Mouse (Mus musculus): ENCODE results near the gene Fam193b. TPM values are rescaled to one million over a fixed set of nuclear protein-coding genes. Genes with fewer than 3 reads are reported as not detected.
A peak's percentile ranks its signal among the peaks of the same experiment; 100 is the strongest.

Gene Fam193b
- polyA plus RNA-seq, 1 experiment from 2014 or later, result 34.3 TPM

DNA sequence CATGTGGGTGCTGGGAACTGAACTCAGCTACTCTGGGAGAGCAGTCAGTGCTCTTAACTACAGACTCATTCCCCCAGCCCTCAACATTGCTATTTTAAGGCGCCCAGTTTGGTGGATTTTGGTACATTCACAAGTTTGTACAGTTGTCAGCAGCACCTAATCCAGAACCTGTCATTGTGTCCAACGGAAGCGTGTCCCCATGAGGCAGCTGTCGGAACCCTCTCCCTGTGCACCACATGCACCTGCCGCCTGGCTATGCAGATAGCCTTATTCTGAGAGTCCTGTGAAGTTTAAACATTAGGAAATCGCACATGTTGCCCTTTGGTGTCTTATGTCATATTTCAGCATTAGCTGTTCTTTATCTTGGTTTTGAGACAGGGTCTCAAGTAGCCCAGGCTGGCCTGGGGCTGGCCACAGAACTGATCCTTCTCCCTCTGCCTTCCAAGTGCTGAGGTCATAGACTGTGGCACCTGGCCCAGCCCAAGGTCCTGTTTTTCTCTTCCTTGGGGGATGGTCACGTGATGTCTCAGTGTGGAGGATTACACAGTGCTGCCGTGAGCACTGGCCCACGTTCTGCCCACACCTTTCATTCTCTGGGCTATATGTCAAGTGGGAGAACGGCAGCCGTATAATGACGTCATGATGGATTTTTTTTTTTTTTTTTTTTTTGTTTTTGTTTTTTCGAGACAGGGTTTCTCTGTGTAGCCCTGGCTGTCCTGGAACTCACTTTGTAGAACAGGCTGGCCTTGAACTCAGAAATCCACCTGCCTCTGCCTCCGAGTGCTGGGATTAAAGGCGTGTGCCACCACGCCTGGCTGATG is 45.0 kb downstream of the Fam193b start:
- H3K4me2 ChIP-seq (ENCODE audit: low read length), result no peak overlapping the region
- H3K9ac ChIP-seq (ENCODE audit: low read length), result no peak overlapping the region
- no peaks in the 10 kb centered on the region for H3K27me3 ChIP-seq (replicated peaks; ENCODE audit: control insufficient read depth, insufficient read depth, low read length)
- H3K9me3 ChIP-seq (replicated peaks; ENCODE audit: control insufficient read depth, low read length), result no peaks in the 10 kb centered on the region
- no peak for DNase-seq (ENCODE audit: low spot score)
- no peak overlapping the region for H3K4me3 ChIP-seq (ENCODE audit: low read depth, low read length)
- peaks cover 22% of the 10 kb centered on the region for H3K36me3 ChIP-seq (ENCODE audit: control insufficient read depth, insufficient read depth, low read length)
- ATAC-seq, result no peak
- 83% methylated on average over 16 of the region's 16 CpGs for WGBS
- no peaks in the 10 kb centered on the region for H3K4me1 ChIP-seq (ENCODE audit: control insufficient read depth, insufficient read depth, low read length)
- H3K27ac ChIP-seq (ENCODE audit: low read depth, low read length), result no peak overlapping the region

DNA sequence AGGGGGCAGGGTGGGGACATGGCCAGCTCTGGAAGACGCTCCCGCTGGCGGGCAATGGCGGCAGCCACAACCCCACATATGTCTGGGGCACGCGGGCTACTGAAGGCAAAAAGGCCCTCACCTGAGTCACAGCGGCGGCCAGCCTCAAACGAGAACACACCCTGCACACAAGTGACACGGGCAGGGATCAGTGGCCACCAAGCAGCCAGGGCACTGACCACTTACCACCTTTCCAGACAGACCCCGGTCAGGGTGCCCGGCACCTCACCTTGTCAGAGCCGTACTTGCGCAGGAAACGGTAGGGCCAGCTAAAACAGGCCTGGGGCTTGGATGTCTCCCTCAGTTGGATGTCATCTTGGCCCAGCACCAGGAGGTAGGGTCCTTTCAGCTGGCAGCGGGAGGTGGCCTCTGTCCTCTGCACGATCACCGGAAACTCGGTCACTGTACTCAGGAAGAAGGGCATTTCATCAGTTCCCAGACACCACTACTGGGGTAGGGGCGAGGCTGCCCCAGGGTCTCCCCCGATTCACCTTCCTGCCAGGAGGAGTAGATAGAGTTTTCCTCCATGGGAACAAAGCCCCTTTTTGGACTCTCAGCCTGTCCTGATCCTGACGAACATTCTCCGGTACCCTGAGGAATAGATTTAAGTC is 46.8 kb downstream of the Fam193b start:
- ATAC-seq, result no peak
- 95% methylated on average over 23 of the region's 23 CpGs for WGBS

DNA sequence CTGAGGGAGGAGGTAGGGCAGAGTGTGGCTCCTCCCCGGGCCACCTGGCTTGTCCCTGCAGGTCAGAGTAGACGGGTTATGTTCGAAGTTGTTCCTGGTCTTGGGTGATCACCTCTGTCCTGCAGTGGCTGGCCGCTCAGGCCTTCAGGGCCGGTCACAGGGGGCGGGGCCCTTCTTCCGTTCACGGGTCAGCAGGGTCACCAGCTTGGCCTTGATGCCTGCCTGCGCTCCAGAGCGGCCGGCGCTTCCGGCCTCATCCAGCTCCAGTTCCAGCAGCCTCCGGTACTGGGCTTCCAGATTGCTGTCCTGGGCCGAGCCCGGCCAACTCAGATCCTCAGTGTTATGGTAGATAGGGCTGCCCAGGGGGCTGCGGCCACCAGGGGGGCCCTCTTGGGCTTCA is 47.6 kb downstream of the Fam193b start:
- Histone ChIP-seq H3K36me3 (ENCODE audit: control insufficient read depth, insufficient read depth, low read length) (0 out of 2 replicates have a peak, but pooled peaks cover 4% of the 10 kb centered on the region), H3K4me3 (ENCODE audit: low read depth, low read length) (no peak overlapping the region), H3K27ac (ENCODE audit: low read depth, low read length) (no peak overlapping the region), H3K4me2 (ENCODE audit: low read length) (no peak overlapping the region), H3K27me3 (replicated peaks; ENCODE audit: control insufficient read depth, insufficient read depth, low read length) (no peaks in the 10 kb centered on the region), H3K9ac (ENCODE audit: low read length) (no peak overlapping the region), H3K4me1 (ENCODE audit: control insufficient read depth, insufficient read depth, low read length) (no peaks in the 10 kb centered on the region), H3K9me3 (replicated peaks; ENCODE audit: control insufficient read depth, low read length) (no peaks in the 10 kb centered on the region)
- no peak for DNase-seq (ENCODE audit: low spot score)
- WGBS, result 82% methylated on average over 17 of the region's 17 CpGs
- ATAC-seq, result no peak

More for the DNA sequence above, 46.8 kb downstream of the Fam193b start:
- H3K27ac ChIP-seq (ENCODE audit: low read depth, low read length), result no peak overlapping the region
- H3K9ac ChIP-seq (ENCODE audit: low read length), result no peak overlapping the region
- no peak overlapping the region for H3K4me3 ChIP-seq (ENCODE audit: low read depth, low read length)
- H3K36me3 ChIP-seq (ENCODE audit: control insufficient read depth, insufficient read depth, low read length), result 0 out of 2 replicates have a peak, but pooled peaks cover 4% of the 10 kb centered on the region
- no peak overlapping the region for H3K4me2 ChIP-seq (ENCODE audit: low read length)
- no peaks in the 10 kb centered on the region for H3K4me1 ChIP-seq (ENCODE audit: control insufficient read depth, insufficient read depth, low read length)
- no peak for DNase-seq (ENCODE audit: low spot score)
- H3K27me3 ChIP-seq (replicated peaks; ENCODE audit: control insufficient read depth, insufficient read depth, low read length), result no peaks in the 10 kb centered on the region
- H3K9me3 ChIP-seq (replicated peaks; ENCODE audit: control insufficient read depth, low read length), result no peaks in the 10 kb centered on the region

DNA sequence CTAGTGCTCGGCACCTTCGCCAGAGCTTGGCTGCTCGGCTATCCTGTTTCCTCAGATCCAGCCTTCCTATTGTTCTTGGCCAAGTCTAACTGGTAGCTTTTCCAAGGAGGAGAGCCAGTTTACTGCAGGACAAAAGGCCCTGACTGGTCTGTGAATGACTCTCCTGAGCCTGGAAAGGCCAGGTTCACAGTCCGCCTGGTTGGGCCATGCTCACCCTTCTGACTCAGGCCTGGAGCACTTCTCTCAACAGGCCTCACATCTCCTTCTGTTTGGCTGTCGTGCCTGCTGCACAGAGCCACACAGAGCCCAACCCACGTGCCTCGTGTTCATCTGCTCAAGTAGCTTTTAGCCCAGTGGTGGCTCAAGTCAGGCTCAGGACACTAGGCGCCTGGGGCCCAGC is 48.2 kb downstream of the Fam193b start:
- Histone ChIP-seq H3K4me3 (ENCODE audit: low read depth, low read length) (no peak overlapping the region), H3K9me3 (replicated peaks; ENCODE audit: control insufficient read depth, low read length) (no peaks in the 10 kb centered on the region), H3K4me1 (ENCODE audit: control insufficient read depth, insufficient read depth, low read length) (no peaks in the 10 kb centered on the region), H3K4me2 (ENCODE audit: low read length) (no peak overlapping the region), H3K27ac (ENCODE audit: low read depth, low read length) (no peak overlapping the region), H3K36me3 (ENCODE audit: control insufficient read depth, insufficient read depth, low read length) (0 out of 2 replicates have a peak, but pooled peaks cover 4% of the 10 kb centered on the region), H3K27me3 (replicated peaks; ENCODE audit: control insufficient read depth, insufficient read depth, low read length) (no peaks in the 10 kb centered on the region), H3K9ac (ENCODE audit: low read length) (no peak overlapping the region)
- ATAC-seq (no peak), DNase-seq (ENCODE audit: low spot score) (no peak)
- 54% methylated on average over 8 of the region's 8 CpGs for WGBS

DNA sequence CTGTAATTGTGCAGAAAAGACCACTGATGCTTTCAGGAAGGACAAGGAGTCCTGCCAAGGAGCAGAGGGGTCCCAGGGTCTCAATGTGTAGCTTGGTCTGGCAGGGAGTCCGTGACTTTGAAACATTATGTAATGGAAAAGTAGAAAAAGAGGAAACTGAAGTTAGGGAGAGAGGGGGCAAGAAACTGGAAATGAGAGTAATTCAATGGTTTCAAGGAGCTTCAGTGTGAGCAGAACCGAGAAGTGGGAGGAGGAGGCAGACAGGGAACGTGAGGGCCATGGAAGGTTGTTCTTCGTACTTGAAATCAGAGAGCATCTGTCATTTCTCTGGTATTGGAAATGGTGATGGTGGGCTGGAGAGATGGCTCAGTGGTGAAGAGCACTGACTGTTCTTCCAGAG is 51.3 kb downstream of the Fam193b start:
- Histone ChIP-seq H3K36me3 (ENCODE audit: control insufficient read depth, insufficient read depth, low read length) (0 out of 2 replicates have a peak, but pooled peaks cover 4% of the 10 kb centered on the region), H3K9me3 (replicated peaks; ENCODE audit: control insufficient read depth, low read length) (no peaks in the 10 kb centered on the region), H3K4me3 (ENCODE audit: low read depth, low read length) (no peak overlapping the region), H3K27ac (ENCODE audit: low read depth, low read length) (no peak overlapping the region), H3K9ac (ENCODE audit: low read length) (no peak overlapping the region), H3K4me1 (ENCODE audit: control insufficient read depth, insufficient read depth, low read length) (no peaks in the 10 kb centered on the region), H3K4me2 (ENCODE audit: low read length) (no peak overlapping the region), H3K27me3 (replicated peaks; ENCODE audit: control insufficient read depth, insufficient read depth, low read length) (no peaks in the 10 kb centered on the region)
- ATAC-seq, result no peak
- WGBS, result 81% methylated on average over 4 of the region's 4 CpGs
- no peak for DNase-seq (ENCODE audit: low spot score)

DNA sequence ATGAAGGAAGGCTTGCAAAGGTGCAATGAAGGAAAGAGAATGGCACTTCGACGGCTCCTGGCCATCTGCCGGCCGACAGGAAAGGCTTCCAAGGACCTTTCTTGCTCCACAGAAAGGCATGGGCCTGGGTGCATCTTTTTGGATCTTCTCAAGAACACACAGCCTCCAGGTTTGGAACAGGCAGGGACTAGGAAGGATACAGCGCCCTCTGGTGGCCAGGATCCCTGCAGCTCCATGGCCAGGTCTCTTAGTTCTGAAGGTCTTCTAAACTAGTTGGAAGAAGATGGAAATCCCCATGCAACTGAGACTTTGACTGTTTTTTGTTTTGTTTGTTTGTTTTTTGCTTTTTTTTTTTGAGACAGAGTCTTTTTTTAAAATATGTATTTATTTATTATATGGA is 54.0 kb downstream of the Fam193b start:
- DNase-seq (ENCODE audit: low spot score) (peak; percentile 91), ATAC-seq (0 out of 2 replicates have a peak, but pooled peaks have one; percentile 35)
- Histone ChIP-seq H3K27me3 (replicated peaks; ENCODE audit: control insufficient read depth, insufficient read depth, low read length) (no peaks in the 10 kb centered on the region), H3K27ac (ENCODE audit: low read depth, low read length) (no peak overlapping the region), H3K4me1 (ENCODE audit: control insufficient read depth, insufficient read depth, low read length) (peaks cover 6% of the 10 kb centered on the region), H3K4me3 (ENCODE audit: low read depth, low read length) (no peak overlapping the region), H3K9me3 (replicated peaks; ENCODE audit: control insufficient read depth, low read length) (no peaks in the 10 kb centered on the region), H3K4me2 (ENCODE audit: low read length) (no peak overlapping the region), H3K36me3 (ENCODE audit: control insufficient read depth, insufficient read depth, low read length) (no peaks in the 10 kb centered on the region), H3K9ac (ENCODE audit: low read length) (no peak overlapping the region)
- WGBS, result 8% methylated on average over 5 of the region's 5 CpGs

DNA sequence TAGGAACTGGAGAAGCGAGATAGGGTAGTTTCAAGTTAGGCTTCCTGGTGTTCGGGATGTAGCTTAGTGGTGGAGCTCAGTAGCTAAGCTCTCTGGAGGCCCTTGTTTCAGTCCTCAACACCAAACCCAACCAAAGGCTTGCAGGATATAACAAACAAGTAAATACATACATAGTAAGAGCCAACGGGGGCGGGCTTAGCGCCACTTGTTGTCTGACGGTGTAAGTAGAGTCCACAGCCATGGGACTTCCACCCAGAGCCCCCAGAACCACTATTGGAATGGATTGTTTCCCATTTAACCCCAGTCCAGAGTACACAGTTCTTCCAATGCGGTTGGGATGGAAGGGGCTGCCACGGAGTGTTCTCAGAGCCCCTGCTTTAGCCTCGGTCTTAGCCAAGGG is 57.1 kb downstream of the Fam193b start:
- ATAC-seq (no peak), DNase-seq (ENCODE audit: low spot score) (no peak)
- peaks cover 8% of the 10 kb centered on the region; the same call in 1 of the 2 replicates for H3K36me3 ChIP-seq (ENCODE audit: control insufficient read depth, insufficient read depth, low read length)
- peaks cover 25% of the 10 kb centered on the region for H3K4me1 ChIP-seq (ENCODE audit: control insufficient read depth, insufficient read depth, low read length)
- H3K4me2 ChIP-seq (ENCODE audit: low read length), result peak overlapping the region; percentile 96
- 30% methylated on average over 9 of the region's 9 CpGs for WGBS
- peak overlapping the region; percentile 75 for H3K4me3 ChIP-seq (ENCODE audit: low read depth, low read length)
- no peaks in the 10 kb centered on the region for H3K9me3 ChIP-seq (replicated peaks; ENCODE audit: control insufficient read depth, low read length)
- H3K27me3 ChIP-seq (replicated peaks; ENCODE audit: control insufficient read depth, insufficient read depth, low read length), result no peaks in the 10 kb centered on the region
- peak overlapping the region; percentile 84; the same call in 1 of the 2 replicates for H3K9ac ChIP-seq (ENCODE audit: low read length)
- no peak overlapping the region for H3K27ac ChIP-seq (ENCODE audit: low read depth, low read length)

DNA sequence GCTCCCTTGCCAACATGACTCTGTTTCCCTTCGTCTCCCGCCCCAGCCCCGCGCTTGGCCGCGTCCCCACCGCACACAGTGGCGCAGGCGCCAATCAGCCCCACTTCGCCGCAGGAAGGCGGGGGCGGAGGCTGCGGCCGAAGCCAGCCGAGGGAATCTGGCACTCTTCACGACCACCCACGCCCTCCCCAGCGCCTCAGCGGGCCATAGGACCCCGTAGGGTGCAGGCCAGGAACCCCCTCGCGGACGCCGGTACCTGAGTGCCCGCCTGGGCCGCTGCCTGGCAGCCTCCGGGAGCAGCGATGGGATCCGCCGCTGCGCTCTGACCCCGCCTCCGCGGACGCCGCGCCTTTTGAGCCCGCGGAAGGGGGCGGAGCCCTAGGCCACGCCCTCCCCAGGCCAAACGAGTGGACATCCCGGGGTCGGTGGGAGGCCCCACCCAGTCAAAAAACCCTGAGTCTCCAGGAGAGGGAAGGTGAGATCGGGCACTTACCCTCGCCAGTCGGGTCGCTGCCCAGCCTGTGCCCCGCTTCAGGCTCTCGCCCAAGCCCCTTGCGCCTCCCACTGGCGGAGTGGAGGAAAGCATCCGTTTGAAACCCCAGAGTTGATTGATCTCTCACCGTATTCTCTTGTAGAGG is 57.7 kb downstream of the Fam193b start, which contains the start of gene Pdlim7:
Gene Pdlim7 (minus strand): TSS at position 566 of the 638 bp plus-strand sequence.
- Histone ChIP-seq H3K27me3 (replicated peaks; ENCODE audit: control insufficient read depth, insufficient read depth, low read length) (no peaks in the 10 kb centered on the region), H3K9ac (ENCODE audit: low read length) (peak within 1 kb of the TSS; percentile 84), H3K36me3 (ENCODE audit: control insufficient read depth, insufficient read depth, low read length) (peaks cover 14% of the 10 kb centered on the region), H3K4me1 (ENCODE audit: control insufficient read depth, insufficient read depth, low read length) (peaks cover 25% of the 10 kb centered on the region), H3K9me3 (replicated peaks; ENCODE audit: control insufficient read depth, low read length) (no peaks in the 10 kb centered on the region), H3K4me3 (ENCODE audit: low read depth, low read length) (peak within 1 kb of the TSS; percentile 75), H3K4me2 (ENCODE audit: low read length) (peak within 1 kb of the TSS; percentile 96), H3K27ac (ENCODE audit: low read depth, low read length) (peak within 1 kb of the TSS; percentile 86; the same call in 1 of the 2 replicates)
- peak; percentile 84 for DNase-seq (ENCODE audit: low spot score)
- ATAC-seq, result peak; percentile 76
- under 1% methylated on average over 55 of the region's 55 CpGs for WGBS
